Mouse (Mus musculus) intestine, postnatal 0 days (tissue): ENCODE data around the gene Hist1h3f. TPM values are rescaled to one million over a fixed set of nuclear protein-coding genes. Genes with fewer than 3 reads are reported as not detected.
A peak's percentile ranks its signal among the peaks of the same experiment; 100 is the strongest.

Experiments
- ATAC-seq: fragments of 200-750 bp; cut with Nextera tagmentation; 2 replicates; pipeline ENCODE4 v1.8.0; 2017; ENCODE audit warnings: mild to moderate bottlenecking, moderate TSS enrichment, moderate library complexity
- H3K27ac ChIP-seq: fragments of 300-500 bp; sonication (generic); 2 replicates; pipeline ENCODE4 v1.5.1; 2014; ENCODE audit warnings: mild to moderate bottlenecking, low read depth, low read length, moderate library complexity
- H3K27me3 ChIP-seq: fragments of 300-500 bp; sonication (generic); replicated peaks from 2 replicates; pipeline ENCODE4 v1.6.1; 2014; ENCODE audit warnings: low read length, mixed read lengths; ENCODE audit not compliant: control insufficient read depth, insufficient read depth
- H3K36me3 ChIP-seq: fragments of 300-500 bp; sonication (generic); 2 replicates; pipeline ENCODE4 v1.6.1; 2014; ENCODE audit warnings: mild to moderate bottlenecking, moderate library complexity; ENCODE audit not compliant: control insufficient read depth, insufficient read depth
- H3K4me1 ChIP-seq: fragments of 300-500 bp; sonication (generic); replicated peaks from 2 replicates; pipeline ENCODE4 v1.6.1; 2014; ENCODE audit warnings: antibody characterized with exemption, low read length, mixed read lengths; ENCODE audit not compliant: control insufficient read depth, insufficient read depth
- H3K4me2 ChIP-seq: fragments of 300-500 bp; sonication (generic); replicated peaks from 2 replicates; pipeline ENCODE4 v1.6.1; 2014; ENCODE audit warnings: low read depth, mild to moderate bottlenecking, moderate library complexity
- H3K4me3 ChIP-seq: fragments of 300-500 bp; sonication (generic); 2 replicates; pipeline ENCODE4 v1.5.1; 2014; ENCODE audit warnings: low read depth, low read length
- H3K9ac ChIP-seq: fragments of 300-500 bp; sonication (generic); 2 replicates; pipeline ENCODE4 v1.6.1; 2014; ENCODE audit warnings: mild to moderate bottlenecking, low read depth, low read length
- H3K9me3 ChIP-seq: fragments of 300-500 bp; sonication (generic); 2 replicates; pipeline ENCODE4 v1.6.1; 2016; ENCODE audit warnings: mixed run types; ENCODE audit not compliant: control insufficient read depth
- CTCF ChIP-seq: sonication (generic); IDR thresholded peaks from 2 replicates; pipeline ENCODE4 v1.5.1; 2016; ENCODE audit warnings: low read depth, mild to moderate bottlenecking, control low read depth, antibody characterized with exemption, moderate library complexity
- WGBS: fragments of 180-500 bp; shearing (Covaris S2); extraction: QIAGEN DNeasy Blood & Tissue Kit; methylation state at CpG from one replicate; pipeline ENCODE4 v1.1.7; 2014; 5-methylcytosine and 5-hydroxymethylcytosine counted together
- polyA plus RNA-seq: library from polyadenylated mRNA; unstranded; fragments of >200 nt; fragmentation: Nextera tagmentation; extraction: Ambion mirVana; gene quantifications from 2 replicates; pipeline ENCODE4 v1.2.1, GENCODE M21; 2015

Hist1h3f gene
- polyA plus RNA-seq, 1 experiment from 2014 or later, result 0.37 TPM

GRCm38 (mm10) chr13:23577835-23578234, 34.0 kb downstream of the Hist1h3f start:
- Histone ChIP-seq H3K4me2 (no peak overlapping the region), H3K9ac (no peak overlapping the region), H3K4me3 (no peak overlapping the region), H3K36me3 (no peaks in the 10 kb centered on the region), H3K9me3 (no peaks in the 10 kb centered on the region), H3K27ac (no peak overlapping the region), H3K27me3 (no peaks in the 10 kb centered on the region), H3K4me1 (peaks cover 3% of the 10 kb centered on the region; the same call in 1 of the 2 replicates)
- no peak for ATAC-seq
- TF ChIP-seq CTCF, result no peak
- WGBS, result 95% methylated on average over 1 of the region's 1 CpGs

GRCm38 (mm10) chr13:23581408-23582218, 37.8 kb downstream of the Hist1h3f start, which contains the start of gene Hist1h4d:
Gene Hist1h4d, plus strand, starts transcription at chr13:23581598.
- no peak for TF ChIP-seq CTCF
- H3K4me1 ChIP-seq, result no peaks in the 10 kb centered on the region; the same call in 1 of the 2 replicates
- peak within 1 kb of the TSS; percentile 68 for H3K27ac ChIP-seq
- no peaks in the 10 kb centered on the region for H3K27me3 ChIP-seq
- ATAC-seq, result peak; percentile 84
- H3K36me3 ChIP-seq, result no peaks in the 10 kb centered on the region
- WGBS, result under 1% methylated on average over 43 of the region's 43 CpGs
- H3K9me3 ChIP-seq, result no peaks in the 10 kb centered on the region
- peak within 1 kb of the TSS; percentile 73 for H3K4me2 ChIP-seq
- H3K9ac ChIP-seq, result peak within 1 kb of the TSS; percentile 65
- H3K4me3 ChIP-seq, result peak within 1 kb of the TSS; percentile 47

GRCm38 (mm10) chr13:23582219-23583056, 38.6 kb downstream of the Hist1h3f start:
- Histone ChIP-seq H3K4me2 (peak overlapping the region; percentile 73), H3K36me3 (no peaks in the 10 kb centered on the region), H3K9ac (peak overlapping the region; percentile 65), H3K27ac (no peak overlapping the region), H3K4me3 (peak overlapping the region; percentile 47), H3K4me1 (no peaks in the 10 kb centered on the region; the same call in 1 of the 2 replicates), H3K27me3 (no peaks in the 10 kb centered on the region), H3K9me3 (no peaks in the 10 kb centered on the region)
- 15% methylated on average over 6 of the region's 6 CpGs for WGBS
- ATAC-seq, result no peak
- TF ChIP-seq CTCF, result no peak

GRCm38 (mm10) chr13:23583387-23584068, 39.7 kb downstream of the Hist1h3f start:
- no peaks in the 10 kb centered on the region for H3K36me3 ChIP-seq
- H3K9ac ChIP-seq, result no peak overlapping the region
- no peak overlapping the region for H3K27ac ChIP-seq
- no peaks in the 10 kb centered on the region for H3K4me1 ChIP-seq
- no peaks in the 10 kb centered on the region for H3K27me3 ChIP-seq
- no peak for TF ChIP-seq CTCF
- H3K4me2 ChIP-seq, result peak overlapping the region; percentile 85; the same call in 1 of the 2 replicates
- H3K9me3 ChIP-seq, result no peaks in the 10 kb centered on the region
- no peak overlapping the region for H3K4me3 ChIP-seq
- no peak for ATAC-seq

- no peaks in the 10 kb centered on the region for H3K27me3 ChIP-seq
- TF ChIP-seq CTCF, result no peak
These were observed 40.5 kb downstream of the Hist1h3f start for GRCm38 (mm10) chr13:23584331-23584730.

More at GRCm38 (mm10) chr13:23584331-23584730, 40.5 kb downstream of the Hist1h3f start:
- Histone ChIP-seq H3K4me2 (peak overlapping the region; percentile 85), H3K4me1 (no peaks in the 10 kb centered on the region), H3K9me3 (no peaks in the 10 kb centered on the region), H3K9ac (peak overlapping the region; percentile 61), H3K27ac (peak overlapping the region; percentile 95; the same call in 1 of the 2 replicates), H3K36me3 (no peaks in the 10 kb centered on the region), H3K4me3 (peak overlapping the region; percentile 54; the same call in 1 of the 2 replicates)
- ATAC-seq, result no peak
